Comparison of ENCODE assay signal across 8 mouse cellular contexts in the genomic region with DNA sequence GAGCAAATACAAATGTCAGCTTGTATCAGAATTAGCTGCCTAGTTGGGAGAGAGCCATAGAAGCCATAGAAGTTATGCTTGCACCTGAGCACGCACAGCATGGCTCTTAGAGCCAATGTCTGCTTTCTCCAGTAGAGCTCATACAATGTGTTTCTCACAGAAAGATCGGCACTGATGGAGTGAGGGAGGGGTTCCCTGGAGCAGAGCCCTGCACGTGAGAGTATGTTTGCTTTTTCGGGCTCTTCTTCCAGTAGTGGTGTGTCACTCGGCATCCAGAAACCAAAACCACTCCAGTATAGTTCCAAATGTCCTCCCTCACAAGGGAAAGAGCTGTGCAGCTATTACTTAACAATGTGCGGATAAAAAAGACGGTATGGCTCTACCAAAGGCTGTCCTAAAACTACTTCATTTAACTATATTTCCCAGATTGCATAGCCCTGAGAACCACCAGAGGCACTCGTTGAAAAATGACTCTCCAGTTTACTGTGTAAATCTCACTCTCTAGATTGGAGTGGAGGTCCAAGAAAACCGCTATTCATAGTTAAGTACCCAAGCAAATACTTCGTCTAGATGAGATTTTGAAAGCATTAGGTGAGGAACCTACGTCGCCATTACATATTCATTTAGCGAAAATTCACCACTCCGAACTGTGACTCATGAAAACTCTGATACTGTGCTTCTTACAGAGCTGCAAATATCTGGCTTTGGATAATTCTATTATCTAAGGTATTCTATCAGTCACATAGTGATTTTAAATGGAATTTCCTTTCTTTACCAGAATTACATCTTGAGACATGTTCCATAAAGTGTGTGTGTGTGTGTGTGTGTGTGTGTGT. TPM values are rescaled to one million over a fixed set of nuclear protein-coding genes. Genes with fewer than 3 reads are reported as not detected.
DNase-seq lines count a peak whose midpoint lies in the region; ATAC-seq lines count a peak whose summit lies in the region.

No protein-coding gene starts in this region.

- H3K4me1 ChIP-seq in heart, embryonic 10.5 days, result no peaks in the 10 kb centered on the region
- H3K4me1 ChIP-seq in embryonic facial prominence, embryonic 14.5 days (ENCODE audit: control insufficient read depth, insufficient read depth, low read length), result no peaks in the 10 kb centered on the region
- no peaks in the 10 kb centered on the region for H3K4me1 ChIP-seq in limb, embryonic 13.5 days

- no peaks in the 10 kb centered on the region; the same call in 1 of the 2 replicates for H3K27me3 ChIP-seq in heart, embryonic 10.5 days (ENCODE audit: insufficient read depth, poor library complexity, severe bottlenecking)
- no peaks in the 10 kb centered on the region; the same call in 1 of the 2 replicates for H3K27me3 ChIP-seq in embryonic facial prominence, embryonic 14.5 days (replicated peaks; ENCODE audit: control insufficient read depth, insufficient read depth, low read length)
- H3K27me3 ChIP-seq in limb, embryonic 13.5 days, result peaks cover 14% of the 10 kb centered on the region

- H3K4me3 ChIP-seq in heart, embryonic 10.5 days, result peak overlapping the region; percentile 65
- H3K4me3 ChIP-seq in embryonic facial prominence, embryonic 14.5 days (ENCODE audit: low read depth, low read length), result peak overlapping the region; percentile 56
- H3K4me3 ChIP-seq in limb, embryonic 13.5 days, result peak overlapping the region; percentile 58

- peaks cover 17% of the 10 kb centered on the region; the same call in 1 of the 2 replicates for H3K36me3 ChIP-seq in heart, embryonic 10.5 days
- H3K36me3 ChIP-seq in embryonic facial prominence, embryonic 14.5 days (ENCODE audit: control insufficient read depth, insufficient read depth, low read length), result peaks cover 22% of the 10 kb centered on the region; the same call in 1 of the 2 replicates
- peaks cover 12% of the 10 kb centered on the region; the same call in 1 of the 2 replicates for H3K36me3 ChIP-seq in limb, embryonic 13.5 days

- H3K4me2 ChIP-seq in embryonic facial prominence, embryonic 14.5 days (ENCODE audit: low read depth, low read length), result peak overlapping the region; percentile 42
- H3K4me2 ChIP-seq in limb, embryonic 13.5 days (replicated peaks), result peak overlapping the region; percentile 43

- WGBS in heart, embryonic 10.5 days, result 72% methylated on average over 14 of the region's 14 CpGs
- WGBS in embryonic facial prominence, embryonic 14.5 days, result 74% methylated on average over 14 of the region's 14 CpGs
- 71% methylated on average over 14 of the region's 14 CpGs for WGBS in limb, embryonic 13.5 days

- peak overlapping the region; percentile 89; the same call in 1 of the 2 replicates for H3K27ac ChIP-seq in heart, embryonic 10.5 days
- 0 out of 2 replicates have a peak overlapping the region, but pooled peaks have one; percentile 21 for H3K27ac ChIP-seq in embryonic facial prominence, embryonic 14.5 days (replicated peaks; ENCODE audit: low read depth, low read length)
- no peak overlapping the region; the same call in 1 of the 2 replicates for H3K27ac ChIP-seq in limb, embryonic 13.5 days

- no peak for DNase-seq in heart, embryonic 10.5 days (ENCODE audit: low spot score)
- DNase-seq in heart, adult 8-10 months (ENCODE audit: low spot score), result no peak
- DNase-seq in 3T3-L1 (ENCODE audit: low read depth, low spot score), result peak; percentile 4
- DNase-seq in embryonic facial prominence, embryonic 14.5 days (ENCODE audit: low spot score), result no peak
- peak; percentile 0 for DNase-seq in retina, postnatal 1 day
- no peak for DNase-seq in urinary bladder, postnatal 10 days (ENCODE audit: low spot score)
- DNase-seq in thymus, postnatal 36 days, result no peak

- H3K9me3 ChIP-seq in heart, embryonic 10.5 days, result no peaks in the 10 kb centered on the region
- H3K9me3 ChIP-seq in embryonic facial prominence, embryonic 14.5 days (ENCODE audit: control insufficient read depth, low read length), result no peaks in the 10 kb centered on the region
- H3K9me3 ChIP-seq in limb, embryonic 13.5 days, result no peaks in the 10 kb centered on the region

- H3K9ac ChIP-seq in embryonic facial prominence, embryonic 14.5 days (ENCODE audit: low read depth, low read length), result no peak overlapping the region
- no peak overlapping the region for H3K9ac ChIP-seq in limb, embryonic 13.5 days

- ATAC-seq in embryonic facial prominence, embryonic 14.5 days (ENCODE audit: low read depth), result no peak
- no peak for ATAC-seq in limb, embryonic 13.5 days (ENCODE audit: low FRiP score, low read depth)

RNA-seq across cellular contexts. Expression of a gene that starts 0.7 kb away (rescaled TPM):
- polyA plus RNA-seq in heart, embryonic 10.5 days (2016; fragmentation: Nextera tagmentation; extraction: Ambion mirVana), result 49.1 and 49.9 TPM in 2 replicates
- total RNA-seq in heart, adult 8-10 months (2022), result 10 to 100 TPM; 10.5 to 15.1 (median 12.3) TPM
- 45.3 and 46.2 TPM in 2 replicates for polyA plus RNA-seq in embryonic facial prominence, embryonic 14.5 days (2014; fragmentation: Nextera tagmentation; extraction: Ambion mirVana)
- polyA plus RNA-seq in limb, embryonic 13.5 days (2015; fragmentation: Nextera tagmentation; extraction: Ambion mirVana), result 40.4 and 44.6 TPM in 2 replicates

Comparison
In these comparisons a context has a peak if more than half of its experiments do, and no peak if none do; other contexts are left out.
1. DNase-seq: peak in 3T3-L1 (single experiment) and retina, postnatal 1 day (single experiment); none in heart, embryonic 10.5 days (single experiment), heart, adult 8-10 months (single experiment), embryonic facial prominence, embryonic 14.5 days (single experiment), urinary bladder, postnatal 10 days (single experiment) and thymus, postnatal 36 days (0 of 2).
2. Peak in every context shown above with its lines, with median percentiles within 50 percentile points of each other: H3K4me3 ChIP-seq.